Mouse (Mus musculus) kidney, embryonic 15.5 days (tissue): ENCODE results near the gene Sema4g. TPM values are rescaled to one million over a fixed set of nuclear protein-coding genes. Genes with fewer than 3 reads are reported as not detected.

Source experiments
- ATAC-seq: fragments of 200-750 bp; cut with Nextera tagmentation; replicated peaks from 2 replicates; pipeline ENCODE4 v1.8.0; 2017; ENCODE audit warnings: moderate TSS enrichment; ENCODE audit not compliant: low FRiP score
- H3K27ac ChIP-seq: fragments of 300-500 bp; sonication (generic); 2 replicates; pipeline ENCODE4 v1.5.1; 2015; ENCODE audit warnings: mild to moderate bottlenecking, inconsistent platforms
- H3K27me3 ChIP-seq: fragments of 300-500 bp; sonication (generic); 2 replicates; pipeline ENCODE4 v1.6.1; 2015; ENCODE audit warnings: inconsistent platforms
- H3K36me3 ChIP-seq: fragments of 300-500 bp; sonication (generic); 2 replicates; pipeline ENCODE4 v1.6.1; 2015; ENCODE audit warnings: inconsistent platforms
- H3K4me1 ChIP-seq: fragments of 300-500 bp; sonication (generic); 2 replicates; pipeline ENCODE4 v1.6.1; 2015; ENCODE audit warnings: inconsistent platforms
- H3K4me2 ChIP-seq: fragments of 300-500 bp; sonication (generic); 2 replicates; pipeline ENCODE4 v1.6.1; 2015; ENCODE audit warnings: moderate library complexity, mild to moderate bottlenecking, inconsistent platforms
- H3K4me3 ChIP-seq: fragments of 300-500 bp; sonication (generic); replicated peaks from 2 replicates; pipeline ENCODE4 v1.5.1; 2015; ENCODE audit warnings: mild to moderate bottlenecking, inconsistent platforms
- H3K9ac ChIP-seq: fragments of 300-500 bp; sonication (generic); 2 replicates; pipeline ENCODE4 v1.6.1; 2015; ENCODE audit warnings: mild to moderate bottlenecking, inconsistent platforms
- H3K9me3 ChIP-seq: fragments of 300-500 bp; sonication (generic); replicated peaks from 2 replicates; pipeline ENCODE4 v1.6.1; 2016; ENCODE audit warnings: inconsistent platforms
- WGBS: fragments of 180-500 bp; shearing (Covaris S2); methylation state at CpG from one replicate; pipeline ENCODE4 v1.1.7; 2015; ENCODE audit warnings: mixed read lengths; 5-methylcytosine and 5-hydroxymethylcytosine counted together
- polyA plus RNA-seq: library from polyadenylated mRNA; unstranded; fragments of >200 nt; fragmentation: Nextera tagmentation; extraction: Ambion mirVana; gene quantifications from 2 replicates; pipeline ENCODE4 v1.2.1, GENCODE M21; 2015

Gene Sema4g
- 5.3 and 6.5 TPM in 2 replicates for polyA plus RNA-seq

- peak within 1 kb of the TSS; percentile 45 for H3K27ac ChIP-seq
- peak within 1 kb of the TSS; percentile 60 for H3K9ac ChIP-seq
- H3K4me3 ChIP-seq, result peak within 1 kb of the TSS; percentile 56
- H3K9me3 ChIP-seq, result no peaks in the 10 kb centered on the region
- peak within 1 kb of the TSS; percentile 93 for H3K4me2 ChIP-seq
- under 1% methylated on average over 53 of the region's 58 CpGs for WGBS
- peak; percentile 63 for ATAC-seq
- H3K36me3 ChIP-seq, result no peaks in the 10 kb centered on the region
- peaks cover 52% of the 10 kb centered on the region for H3K4me1 ChIP-seq
- H3K27me3 ChIP-seq, result no peaks in the 10 kb centered on the region
These were observed at the start of gene Sema4g for GRCm38 (mm10) chr19:44988831-44989566. TSS of gene Sema4g (plus strand) at chr19:44989101.

DNA sequence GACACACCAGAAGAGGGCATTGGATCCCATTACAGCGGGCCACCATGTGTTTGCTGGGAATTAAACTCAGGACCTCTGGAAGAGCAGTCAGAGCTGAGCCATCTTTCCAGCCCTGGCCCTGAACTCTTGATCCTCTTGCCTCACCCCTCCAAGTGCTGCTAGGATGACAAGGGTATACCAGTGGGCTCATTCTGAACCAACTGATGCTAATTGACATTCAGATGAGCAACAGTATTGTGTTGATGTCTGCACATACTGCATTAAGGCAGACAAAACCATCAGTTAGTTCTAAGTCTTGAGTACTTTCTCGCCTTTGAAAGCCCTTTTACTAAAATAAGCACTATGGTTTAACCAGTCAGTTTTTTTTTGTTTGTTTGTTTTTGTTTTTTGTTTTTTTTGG, 29.3 kb upstream of the Sema4g start:
- Histone ChIP-seq H3K9ac (no peak overlapping the region), H3K4me1 (no peaks in the 10 kb centered on the region), H3K9me3 (no peaks in the 10 kb centered on the region), H3K27ac (no peak overlapping the region), H3K27me3 (no peaks in the 10 kb centered on the region), H3K4me2 (no peak overlapping the region), H3K36me3 (peaks cover 92% of the 10 kb centered on the region), H3K4me3 (no peak overlapping the region)
- 97% methylated on average over 2 of the region's 2 CpGs for WGBS
- ATAC-seq, result no peak

DNA sequence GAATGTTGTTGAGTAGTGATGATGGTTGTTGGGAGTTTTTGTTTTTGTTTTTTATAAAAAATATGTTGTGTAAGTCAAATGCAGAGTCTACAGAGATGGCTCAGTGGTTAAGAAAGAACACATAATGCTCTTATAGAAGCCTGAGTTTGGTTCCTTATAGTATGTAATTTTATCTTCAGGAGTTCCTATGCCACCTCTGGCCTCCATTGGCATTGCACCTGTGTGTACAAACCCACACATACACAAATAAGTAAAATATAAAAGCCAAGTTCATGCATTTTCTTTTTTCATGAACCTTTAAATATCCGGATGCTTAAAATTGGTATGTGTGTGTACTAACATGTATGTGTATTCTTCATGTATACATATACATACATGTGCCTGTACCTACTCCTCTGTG, 22.9 kb upstream of the Sema4g start:
- Histone ChIP-seq H3K27me3 (no peaks in the 10 kb centered on the region), H3K27ac (no peak overlapping the region), H3K9me3 (no peaks in the 10 kb centered on the region), H3K4me3 (no peak overlapping the region), H3K4me2 (no peak overlapping the region), H3K4me1 (no peaks in the 10 kb centered on the region), H3K36me3 (peaks cover 92% of the 10 kb centered on the region), H3K9ac (no peak overlapping the region)
- WGBS, result 84% methylated on average over 1 of the region's 1 CpGs
- no peak for ATAC-seq

- H3K36me3 ChIP-seq, result peaks cover 93% of the 10 kb centered on the region
- no peak for ATAC-seq
- no peaks in the 10 kb centered on the region for H3K27me3 ChIP-seq
- no peaks in the 10 kb centered on the region for H3K4me1 ChIP-seq
- H3K27ac ChIP-seq, result no peak overlapping the region
- 86% methylated on average over 3 of the region's 3 CpGs for WGBS
- no peak overlapping the region for H3K4me3 ChIP-seq
- no peak overlapping the region for H3K9ac ChIP-seq
- H3K4me2 ChIP-seq, result no peak overlapping the region
- H3K9me3 ChIP-seq, result no peaks in the 10 kb centered on the region
These were observed 20.6 kb upstream of the Sema4g start for GRCm38 (mm10) chr19:44968329-44968728.

- Histone ChIP-seq H3K36me3 (peaks cover 97% of the 10 kb centered on the region), H3K27ac (no peak overlapping the region), H3K4me3 (no peak overlapping the region), H3K4me2 (no peak overlapping the region), H3K9ac (no peak overlapping the region), H3K27me3 (no peaks in the 10 kb centered on the region), H3K4me1 (no peaks in the 10 kb centered on the region), H3K9me3 (no peaks in the 10 kb centered on the region)
- 89% methylated on average over 6 of the region's 6 CpGs for WGBS
- ATAC-seq, result no peak
These were observed 12.3 kb upstream of the Sema4g start for GRCm38 (mm10) chr19:44976636-44977035.

GRCm38 (mm10) chr19:44977148-44977547, 11.8 kb upstream of the Sema4g start:
- H3K4me2 ChIP-seq, result no peak overlapping the region
- 88% methylated on average over 6 of the region's 6 CpGs for WGBS
- H3K4me3 ChIP-seq, result no peak overlapping the region
- H3K4me1 ChIP-seq, result no peaks in the 10 kb centered on the region
- no peak for ATAC-seq
- no peak overlapping the region for H3K27ac ChIP-seq
- H3K9ac ChIP-seq, result no peak overlapping the region
- H3K36me3 ChIP-seq, result peaks cover 96% of the 10 kb centered on the region
- H3K9me3 ChIP-seq, result no peaks in the 10 kb centered on the region
- no peaks in the 10 kb centered on the region for H3K27me3 ChIP-seq

DNA sequence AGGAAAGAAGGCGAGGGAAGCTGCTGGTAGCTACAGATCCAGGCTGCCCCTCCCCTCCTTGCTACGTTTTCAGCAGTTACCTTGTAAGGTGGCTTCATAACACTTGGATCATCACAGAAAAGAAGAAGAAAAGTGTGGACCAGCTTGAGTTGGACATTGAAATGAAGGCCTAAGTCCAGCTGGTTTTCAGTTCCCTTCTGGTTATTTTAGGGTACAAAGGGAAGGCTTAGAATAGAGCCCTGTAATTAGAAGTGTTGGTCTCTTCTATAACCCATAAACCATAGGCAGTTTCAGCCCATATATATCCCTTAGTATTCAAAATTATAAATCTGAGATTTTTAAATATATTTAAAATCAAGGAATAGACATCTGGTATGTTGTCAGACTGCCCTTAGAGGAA, 8.1 kb upstream of the Sema4g start:
- Histone ChIP-seq H3K27ac (no peak overlapping the region), H3K36me3 (peaks cover 70% of the 10 kb centered on the region), H3K4me3 (no peak overlapping the region), H3K9me3 (no peaks in the 10 kb centered on the region), H3K4me2 (no peak overlapping the region), H3K27me3 (no peaks in the 10 kb centered on the region), H3K9ac (no peak overlapping the region), H3K4me1 (peaks cover 9% of the 10 kb centered on the region; the same call in 1 of the 2 replicates)
- WGBS, result 78% methylated on average over 2 of the region's 2 CpGs
- no peak for ATAC-seq

GRCm38 (mm10) chr19:44982477-44983115, 6.3 kb upstream of the Sema4g start:
- peaks cover 9% of the 10 kb centered on the region; the same call in 1 of the 2 replicates for H3K4me1 ChIP-seq
- no peak overlapping the region for H3K27ac ChIP-seq
- no peak overlapping the region for H3K9ac ChIP-seq
- no peak overlapping the region for H3K4me2 ChIP-seq
- peaks cover 52% of the 10 kb centered on the region for H3K36me3 ChIP-seq
- H3K27me3 ChIP-seq, result no peaks in the 10 kb centered on the region
- H3K4me3 ChIP-seq, result no peak overlapping the region
- WGBS, result 71% methylated on average over 7 of the region's 7 CpGs
- ATAC-seq, result no peak
- no peaks in the 10 kb centered on the region for H3K9me3 ChIP-seq

DNA sequence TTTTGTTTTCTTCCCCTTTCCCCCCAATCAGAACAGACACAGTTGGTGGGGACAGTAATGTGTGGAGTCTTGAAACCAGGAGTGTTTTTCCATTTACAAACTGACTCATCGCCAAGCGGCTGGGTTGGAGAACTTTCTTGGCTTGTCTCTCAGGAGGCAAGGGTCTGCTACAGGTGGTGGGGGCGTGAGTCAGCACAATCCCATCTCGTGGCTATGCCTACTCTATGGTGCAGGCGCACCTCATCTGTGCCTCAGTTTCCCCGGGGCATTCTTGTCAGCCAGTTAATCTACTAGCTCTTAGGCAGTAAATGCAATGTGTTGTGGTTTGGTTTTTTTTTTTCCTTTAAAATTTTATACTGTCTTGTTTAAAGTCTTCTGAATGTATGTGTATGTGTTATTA, 5.5 kb upstream of the Sema4g start:
- ATAC-seq, result no peak
- no peaks in the 10 kb centered on the region for H3K9me3 ChIP-seq
- peaks cover 12% of the 10 kb centered on the region for H3K4me1 ChIP-seq
- no peak overlapping the region for H3K27ac ChIP-seq
- H3K27me3 ChIP-seq, result no peaks in the 10 kb centered on the region
- H3K36me3 ChIP-seq, result peaks cover 44% of the 10 kb centered on the region
- no peak overlapping the region for H3K9ac ChIP-seq
- no peak overlapping the region for H3K4me2 ChIP-seq
- no peak overlapping the region for H3K4me3 ChIP-seq
- 87% methylated on average over 6 of the region's 6 CpGs for WGBS

DNA sequence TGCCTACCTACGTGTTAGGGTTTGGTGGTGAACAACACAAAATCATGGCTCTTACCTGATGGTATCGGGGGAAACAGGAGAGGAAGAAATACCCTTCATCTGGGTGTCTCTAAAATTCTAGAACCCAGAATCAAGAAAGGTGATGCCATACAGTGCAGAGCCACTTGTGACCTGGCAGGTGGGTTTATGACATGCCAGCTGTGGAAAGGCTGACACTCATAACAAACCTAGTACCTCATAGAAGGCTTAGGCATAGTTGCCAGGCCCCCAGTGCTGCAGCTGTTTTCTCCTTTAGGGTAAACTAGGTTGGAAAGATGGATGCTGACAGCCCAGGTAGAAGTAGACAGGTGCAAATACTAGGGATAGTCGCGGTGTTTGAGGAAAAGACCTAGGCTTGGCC, 4.5 kb upstream of the Sema4g start:
- 92% methylated on average over 4 of the region's 4 CpGs for WGBS
- H3K9me3 ChIP-seq, result no peaks in the 10 kb centered on the region
- peaks cover 21% of the 10 kb centered on the region for H3K4me1 ChIP-seq
- H3K27me3 ChIP-seq, result no peaks in the 10 kb centered on the region
- H3K27ac ChIP-seq, result no peak overlapping the region
- no peak overlapping the region for H3K4me3 ChIP-seq
- ATAC-seq, result no peak
- H3K36me3 ChIP-seq, result peaks cover 33% of the 10 kb centered on the region
- H3K4me2 ChIP-seq, result no peak overlapping the region
- no peak overlapping the region for H3K9ac ChIP-seq

DNA sequence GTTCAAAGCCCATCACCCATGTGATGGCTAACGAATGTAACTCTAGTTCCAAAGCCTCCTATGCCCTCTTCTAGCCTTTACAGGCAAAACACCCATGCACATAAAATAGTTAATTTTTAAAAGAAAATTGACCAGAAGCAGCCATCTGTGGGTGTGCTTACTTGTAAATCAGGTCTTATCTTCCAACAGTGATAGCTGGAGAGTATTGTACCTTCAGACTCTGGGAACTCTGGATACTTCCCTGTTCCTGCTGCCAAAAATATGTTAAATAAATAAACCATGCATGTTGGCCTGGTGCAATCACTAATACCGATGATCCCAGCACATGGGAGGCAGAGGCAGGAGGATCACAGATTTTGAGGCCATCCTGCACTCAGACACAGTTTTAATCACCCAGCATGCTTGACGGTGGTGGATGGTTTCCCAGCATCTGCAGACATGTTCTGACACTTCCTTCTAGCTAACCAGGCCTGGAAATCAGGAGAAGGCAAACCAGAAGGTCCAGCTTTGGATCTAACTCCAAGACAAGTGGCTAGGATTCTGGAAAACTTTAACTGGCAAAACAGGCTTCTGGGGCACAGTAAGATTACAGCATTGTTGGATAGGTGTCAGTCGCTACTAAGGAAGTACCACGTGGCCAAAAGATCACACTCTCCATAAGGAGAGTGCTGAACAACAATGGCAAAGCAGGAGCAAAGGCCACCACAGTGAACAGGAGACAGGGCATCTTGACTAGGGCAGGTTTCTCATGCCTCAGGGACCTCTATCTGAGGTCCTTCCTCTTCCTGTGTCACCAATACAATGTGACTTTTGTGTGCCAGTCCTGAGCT, 3.5 kb upstream of the Sema4g start:
- Histone ChIP-seq H3K27me3 (no peaks in the 10 kb centered on the region), H3K36me3 (peaks cover 26% of the 10 kb centered on the region), H3K9me3 (no peaks in the 10 kb centered on the region), H3K4me3 (no peak overlapping the region), H3K9ac (no peak overlapping the region), H3K4me2 (no peak overlapping the region), H3K4me1 (peaks cover 30% of the 10 kb centered on the region), H3K27ac (peak overlapping the region; percentile 42; the same call in 1 of the 2 replicates)
- ATAC-seq, result no peak
- 44% methylated on average over 5 of the region's 5 CpGs for WGBS

- Histone ChIP-seq H3K4me2 (no peak overlapping the region), H3K27ac (no peak overlapping the region), H3K4me3 (no peak overlapping the region), H3K27me3 (no peaks in the 10 kb centered on the region), H3K9me3 (no peaks in the 10 kb centered on the region), H3K4me1 (peaks cover 46% of the 10 kb centered on the region), H3K9ac (no peak overlapping the region), H3K36me3 (peaks cover 11% of the 10 kb centered on the region)
- no peak for ATAC-seq
- 64% methylated on average over 6 of the region's 6 CpGs for WGBS
These were observed 1.9 kb upstream of the Sema4g start for GRCm38 (mm10) chr19:44987004-44987403.
